Mouse (Mus musculus) splenic B cell, adult 2 months (primary cell): Measurements from ENCODE around the gene H2-M10.1.
"Not testable (repeated sequence)": the region's sequence is repeated elsewhere in the genome, so short reads cannot be mapped to it uniquely, and the experiment has no call there.

Experiments
- DNase-seq: peaks from one replicate; pipeline ENCODE4 v3.0.0-alpha.2; 2011; ENCODE audit warnings: low read depth, low spot score
- H3K27me3 ChIP-seq: 2 replicates; pipeline ENCODE4 v1.6.1; 2012; ENCODE audit warnings: mild to moderate bottlenecking, low read length, moderate library complexity, mixed read lengths; ENCODE audit not compliant: control insufficient read depth, poor library complexity, insufficient read depth, severe bottlenecking
- H3K36me3 ChIP-seq: 2 replicates; pipeline ENCODE4 v1.6.1; 2012; ENCODE audit warnings: mild to moderate bottlenecking, low read length, moderate library complexity, mixed read lengths; ENCODE audit not compliant: control insufficient read depth, poor library complexity, insufficient read depth, severe bottlenecking

H2-M10.1 gene

DNA sequence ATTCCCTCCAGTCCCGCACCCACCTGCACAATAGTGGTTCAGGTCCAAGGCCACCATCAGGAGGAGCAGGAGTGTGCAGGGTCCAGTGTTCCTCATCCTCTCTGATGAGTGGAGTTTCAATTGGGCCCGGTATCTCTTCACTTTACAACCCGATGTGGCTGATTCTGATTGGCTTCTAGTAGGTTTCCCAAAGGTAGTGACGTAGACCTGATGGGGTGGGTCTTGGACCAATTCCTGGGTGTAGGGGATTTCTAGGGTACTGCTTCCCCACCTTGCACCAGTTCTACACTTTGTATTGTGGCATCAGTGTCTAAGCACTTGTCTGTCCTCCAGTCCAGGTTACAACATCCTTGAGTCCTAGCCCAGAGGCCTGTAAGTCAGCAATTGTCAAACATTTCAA is at the start of gene H2-M10.1:
H2-M10.1 (minus strand) TSS at position 101 of the 400 bp plus-strand sequence.
- H3K36me3 ChIP-seq: no peaks in the 10 kb centered on the region
- no peaks in the 10 kb centered on the region; the same call in 1 of the 2 replicates for H3K27me3 ChIP-seq
- DNase-seq: no peak

DNA sequence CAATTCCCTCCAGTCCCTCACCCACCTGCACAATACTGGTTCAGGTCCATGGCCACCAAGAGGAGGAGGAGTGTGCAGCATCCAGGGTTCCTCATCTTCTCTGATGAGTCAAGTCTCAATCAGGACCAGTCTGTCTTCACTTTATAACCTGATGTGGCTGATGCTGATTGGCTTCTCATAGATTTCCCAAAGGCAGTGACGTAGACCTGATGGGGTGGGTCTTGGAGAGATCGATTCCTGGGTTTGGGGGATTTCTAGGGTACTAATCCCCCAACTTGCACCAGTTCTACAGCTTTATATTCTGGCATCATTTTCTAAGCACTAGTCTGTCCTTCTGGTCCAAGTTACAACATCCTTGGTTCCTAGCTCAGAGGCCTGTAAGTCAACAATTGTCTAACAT is 42.4 kb upstream of the H2-M10.1 start, which contains the start of gene H2-M10.3:
H2-M10.3 (minus strand) TSS at position 101 of the 400 bp plus-strand sequence.
- DNase-seq: not testable (repeated sequence)

DNA sequence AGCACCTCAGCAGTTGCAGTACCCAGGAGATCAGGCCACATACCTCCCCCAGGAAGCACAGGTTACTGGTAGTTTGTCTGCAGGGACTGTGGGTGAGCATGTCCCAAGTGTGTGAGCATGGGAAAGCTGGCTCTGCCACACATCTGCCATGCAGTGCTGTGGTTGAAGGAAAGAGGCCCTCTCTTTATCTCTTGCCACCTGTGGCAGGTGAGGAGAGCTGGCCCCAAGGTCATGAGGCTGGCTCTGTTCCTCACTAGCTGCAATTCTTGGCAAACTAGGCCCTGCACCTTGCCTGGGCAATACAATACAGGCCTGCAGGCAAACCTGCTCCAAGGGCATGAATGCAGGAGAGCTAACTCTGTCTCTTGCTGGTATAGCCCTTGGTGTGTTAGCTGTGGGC is 36.4 kb upstream of the H2-M10.1 start:
- not testable (repeated sequence) for H3K27me3 ChIP-seq, H3K36me3 ChIP-seq, DNase-seq

More for the DNA sequence above, 42.4 kb upstream of the H2-M10.1 start, which contains the start of gene H2-M10.3:
- not testable (repeated sequence) for H3K27me3 ChIP-seq, H3K36me3 ChIP-seq

DNA sequence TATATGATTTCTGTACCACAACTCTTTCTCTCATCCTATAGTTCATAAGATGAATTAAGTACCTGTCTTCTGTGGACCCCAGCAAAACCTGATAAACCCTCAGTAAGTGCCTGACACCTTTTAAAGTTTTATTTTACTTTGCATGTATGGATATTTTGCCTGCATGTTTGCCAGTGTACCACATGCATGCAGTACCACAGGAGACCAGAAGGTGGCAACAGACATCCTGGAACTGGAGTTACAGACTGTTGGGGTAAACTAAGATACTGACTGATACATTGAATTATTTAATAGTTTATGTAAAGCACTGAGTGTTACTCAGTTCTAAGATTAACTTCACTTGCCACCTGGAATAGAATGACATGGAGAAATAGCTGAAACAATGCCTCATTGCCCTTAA is 31.6 kb upstream of the H2-M10.1 start:
- H3K27me3 ChIP-seq, H3K36me3 ChIP-seq: not testable (repeated sequence)
- DNase-seq: peak; percentile 38

DNA sequence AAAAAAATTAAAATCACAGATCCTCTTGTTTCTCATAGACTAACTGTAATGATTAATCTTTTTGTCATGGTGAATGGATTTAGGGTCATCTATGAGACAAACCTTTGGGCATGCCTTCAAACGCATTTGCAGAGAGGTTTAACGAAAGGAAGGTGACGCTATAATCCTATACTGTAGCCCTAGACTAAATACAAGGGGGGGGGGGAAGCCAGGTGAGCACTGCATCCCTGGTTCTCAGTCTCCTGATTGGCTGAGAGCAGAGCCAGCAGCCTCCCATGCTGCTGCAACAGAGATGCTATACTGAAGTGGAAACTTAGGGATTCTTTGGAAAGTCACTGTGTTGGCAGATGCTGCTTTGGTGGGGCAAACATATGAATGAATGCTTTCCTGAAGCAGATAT is 29.8 kb upstream of the H2-M10.1 start:
- H3K27me3 ChIP-seq: no peaks in the 10 kb centered on the region
- H3K36me3 ChIP-seq: no peaks in the 10 kb centered on the region
- DNase-seq: no peak

DNA sequence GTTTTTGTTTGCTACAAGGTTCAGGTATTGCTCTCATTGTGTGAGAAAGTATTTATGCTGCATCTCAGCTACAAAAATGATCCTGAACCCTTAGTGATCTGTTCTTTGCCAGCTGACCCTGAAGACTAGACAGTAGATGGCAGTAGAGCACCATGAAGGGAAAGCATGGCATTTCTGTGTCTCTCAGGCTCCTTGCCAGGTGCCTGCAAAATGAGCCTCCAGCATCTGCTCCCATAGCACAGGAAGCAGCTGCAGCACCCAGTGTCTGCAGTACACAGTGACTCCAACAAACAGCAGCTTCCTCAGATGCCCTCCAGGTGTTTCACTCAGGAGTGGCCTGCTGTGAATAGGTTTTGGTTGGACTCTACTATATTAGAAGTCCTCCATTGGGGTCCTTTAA is 29.4 kb upstream of the H2-M10.1 start:
- not testable (repeated sequence) for H3K36me3 ChIP-seq, H3K27me3 ChIP-seq
- DNase-seq: peak; percentile 45

DNA sequence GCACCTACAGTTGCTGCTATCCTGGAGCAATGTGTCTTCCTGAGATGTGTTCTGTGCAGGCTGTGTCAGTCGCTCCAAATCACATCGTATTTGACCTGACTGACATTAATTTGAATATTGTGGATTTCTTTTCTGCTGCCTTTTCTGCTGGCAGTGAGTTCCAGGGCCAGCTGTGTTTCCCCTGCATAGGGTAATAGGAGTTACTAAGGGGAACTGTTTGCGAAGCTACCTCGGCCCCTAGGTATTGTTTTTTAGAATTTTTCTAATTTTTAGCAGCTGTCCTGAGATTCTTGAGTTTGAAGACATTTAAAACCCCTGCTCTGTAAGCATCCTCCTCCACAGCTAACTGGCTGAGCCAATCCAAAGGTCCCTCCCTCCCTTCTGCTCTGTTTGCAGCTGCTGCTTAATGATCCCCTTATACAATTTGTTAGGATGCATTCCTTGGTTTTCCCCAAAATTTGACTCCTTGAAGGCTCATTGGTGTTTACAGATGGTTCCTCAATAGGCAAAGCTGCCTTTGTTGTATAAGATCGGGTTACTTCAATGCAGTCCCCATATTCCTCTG is 10.2 kb downstream of the H2-M10.1 start:
- Histone ChIP-seq H3K27me3 (no peaks in the 10 kb centered on the region), H3K36me3 (no peaks in the 10 kb centered on the region)
- DNase-seq: no peak

DNA sequence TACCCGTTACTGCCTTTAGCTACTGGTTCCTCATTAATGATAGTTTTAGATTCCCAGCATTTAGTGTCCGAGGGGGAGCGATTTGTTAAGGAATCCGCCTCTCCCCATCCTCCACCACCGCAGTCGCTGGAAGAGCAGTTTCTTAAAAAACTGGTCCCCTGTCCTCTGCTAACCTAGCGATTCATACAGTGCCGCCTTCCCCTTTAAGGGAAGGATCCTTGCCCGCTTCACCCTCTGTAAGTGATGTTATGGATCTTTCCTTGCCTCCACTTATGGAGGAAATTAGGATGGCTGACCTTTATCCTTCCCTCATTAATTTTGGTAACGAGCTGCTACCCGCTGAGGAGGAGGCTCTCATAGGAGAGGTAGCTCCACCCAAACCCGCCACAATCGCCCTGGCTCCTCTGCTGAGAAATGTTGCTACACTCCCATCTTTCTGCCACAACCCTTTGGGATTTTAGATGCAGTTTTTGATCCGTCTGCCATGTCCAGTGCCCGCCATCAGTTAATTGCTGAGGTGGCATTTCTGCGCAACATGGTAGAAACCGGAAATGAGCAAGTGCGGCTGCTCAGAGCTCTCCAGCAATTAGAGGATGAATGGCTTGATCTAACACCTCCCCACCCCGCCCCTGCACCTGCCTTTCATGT is 10.8 kb downstream of the H2-M10.1 start:
- peak; percentile 66 for DNase-seq
- no peaks in the 10 kb centered on the region for H3K27me3 ChIP-seq
- H3K36me3 ChIP-seq: no peaks in the 10 kb centered on the region

DNA sequence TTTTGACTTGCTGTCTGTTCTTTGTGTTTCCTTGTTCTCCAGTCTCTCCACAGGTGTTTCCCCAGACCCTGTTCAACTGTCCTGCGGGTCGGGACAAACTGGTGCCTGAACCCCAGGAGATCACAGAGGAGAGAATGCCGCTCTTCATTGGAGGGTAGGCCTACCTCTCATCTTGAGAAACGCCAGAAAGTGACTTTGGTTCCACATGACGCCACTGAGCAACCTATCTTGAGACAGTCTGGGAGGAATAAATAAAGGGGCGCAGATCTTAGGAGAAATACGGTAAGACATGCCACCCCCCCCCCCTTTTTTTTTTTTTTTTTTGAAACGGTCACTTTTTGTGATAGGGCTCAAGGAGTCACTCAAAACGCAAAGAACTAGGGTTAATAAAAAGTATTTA is 11.4 kb downstream of the H2-M10.1 start:
- DNase-seq: peak; percentile 47
- no peaks in the 10 kb centered on the region for H3K27me3 ChIP-seq
- H3K36me3 ChIP-seq: no peaks in the 10 kb centered on the region

DNA sequence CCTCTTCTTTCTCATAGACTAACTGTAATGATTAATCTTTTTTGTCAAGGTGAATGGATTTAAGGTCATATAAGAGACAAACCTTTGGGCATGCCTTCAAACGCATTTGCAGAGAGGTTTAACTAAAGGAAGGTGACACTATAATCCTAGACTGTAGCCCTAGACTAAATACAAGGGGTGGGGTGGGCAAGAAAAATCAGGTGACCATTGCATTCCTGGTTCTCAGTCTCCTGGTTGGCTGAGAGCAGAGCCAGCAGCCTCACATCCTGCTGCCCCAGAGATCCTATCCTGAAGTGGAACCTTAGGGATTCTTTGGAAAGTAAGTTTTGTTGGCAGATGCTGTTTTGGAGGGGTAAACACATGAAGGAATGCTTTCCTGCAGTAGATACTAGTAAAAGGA is 16.7 kb downstream of the H2-M10.1 start:
- Histone ChIP-seq H3K27me3 (no peaks in the 10 kb centered on the region; the same call in 1 of the 2 replicates), H3K36me3 (no peaks in the 10 kb centered on the region)
- DNase-seq: no peak

DNA sequence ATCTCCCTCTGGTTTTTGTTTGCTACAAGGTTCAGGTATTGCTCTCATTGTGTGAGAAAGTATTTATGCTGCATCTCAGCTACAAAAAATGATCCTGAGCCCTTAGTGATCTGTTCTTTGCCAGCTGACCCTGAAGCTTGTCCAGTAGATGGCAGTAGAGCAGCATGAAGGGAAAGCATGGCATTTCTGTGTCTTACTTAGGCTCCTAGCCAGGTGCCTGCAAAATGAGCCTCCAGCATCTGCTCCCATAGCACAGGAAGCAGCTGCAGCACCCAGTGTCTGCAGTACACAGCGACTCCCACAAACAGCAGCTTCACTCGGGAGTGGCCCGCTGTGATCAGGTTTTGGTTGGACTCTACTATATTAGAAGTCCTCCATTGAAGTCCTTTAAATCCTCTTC is 17.1 kb downstream of the H2-M10.1 start:
- not testable (repeated sequence) for H3K27me3 ChIP-seq, H3K36me3 ChIP-seq
- DNase-seq: peak; percentile 82

DNA sequence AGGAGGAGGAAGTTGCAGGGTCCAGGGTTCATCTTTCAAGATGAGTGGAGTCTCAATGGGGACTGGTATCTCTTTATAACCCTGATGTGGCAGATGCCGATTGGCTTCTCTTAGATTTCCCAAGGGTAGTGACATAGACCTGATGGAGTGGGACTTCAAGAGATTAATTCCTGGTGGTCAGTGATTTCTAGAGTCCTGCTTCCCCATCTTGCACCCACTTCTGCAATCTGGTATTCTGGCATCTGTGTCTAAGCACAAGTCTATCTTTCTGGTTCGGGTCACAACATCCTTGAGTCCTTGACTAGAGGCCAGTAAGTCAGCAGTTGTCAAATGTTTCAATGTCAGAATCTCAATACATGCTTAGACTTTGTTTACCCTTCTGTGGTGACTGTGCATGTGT is 39.6 kb downstream of the H2-M10.1 start, which contains the start of gene H2-M10.2:
H2-M10.2 (minus strand) TSS at position 101 of the 400 bp plus-strand sequence.
- Histone ChIP-seq H3K27me3 (no peaks in the 10 kb centered on the region), H3K36me3 (no peaks in the 10 kb centered on the region)
- DNase-seq: no peak

DNA sequence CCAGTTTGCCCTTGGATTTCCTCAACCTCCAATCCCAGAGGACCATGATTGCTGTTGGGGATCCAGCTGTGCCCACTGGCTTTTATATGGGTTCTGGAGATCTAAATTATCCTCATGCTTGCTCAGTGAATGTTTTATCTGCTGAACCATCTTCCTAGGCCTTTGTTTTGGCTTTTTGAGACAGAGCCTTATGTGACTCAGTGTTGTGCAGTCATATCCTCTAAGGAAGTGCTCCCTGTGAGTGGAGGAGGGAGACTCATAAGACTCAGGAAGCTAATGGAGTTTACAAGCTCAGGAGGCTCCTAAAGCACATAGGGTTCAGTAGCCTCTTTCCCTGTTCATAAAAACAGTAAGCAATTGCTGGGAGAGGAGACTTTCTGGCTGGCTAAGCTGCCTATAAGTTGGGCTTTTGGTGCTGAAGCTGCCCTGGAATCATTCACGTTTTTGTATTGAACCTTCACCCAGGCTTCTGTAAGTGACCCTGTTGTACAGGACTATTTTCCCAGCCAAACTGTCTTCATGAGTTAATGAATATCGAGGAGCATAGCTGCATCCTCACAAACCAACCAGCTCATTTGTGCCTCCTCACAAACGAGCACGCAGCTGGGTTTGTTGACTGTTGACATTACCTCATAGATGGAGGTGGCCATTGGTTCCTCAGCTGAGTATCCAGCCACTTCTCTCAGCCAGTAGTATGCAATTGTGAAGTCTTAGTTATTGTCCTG is 44.3 kb downstream of the H2-M10.1 start:
- H3K36me3 ChIP-seq: no peaks in the 10 kb centered on the region; the same call in 1 of the 2 replicates

DNA sequence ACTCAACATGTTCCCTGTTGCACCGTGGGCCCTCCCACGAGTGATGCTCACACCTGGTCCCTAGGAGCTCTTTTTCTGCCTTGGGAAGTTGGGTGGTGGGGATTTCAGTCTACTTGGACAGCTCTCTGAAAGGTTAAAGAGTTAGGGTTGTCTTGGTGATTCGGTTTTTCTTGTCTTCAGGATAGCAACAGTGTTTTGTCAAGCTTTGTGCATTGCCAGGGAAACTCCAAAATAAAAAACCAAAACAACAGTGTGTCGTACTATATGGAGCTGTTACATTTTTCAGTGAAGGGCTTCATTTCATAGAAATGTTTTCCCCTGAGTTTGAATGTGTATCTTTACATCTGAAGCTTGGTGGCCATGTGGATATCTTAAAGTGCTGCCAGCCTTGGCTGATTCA is 51.2 kb downstream of the H2-M10.1 start:
- Histone ChIP-seq H3K27me3 (no peaks in the 10 kb centered on the region), H3K36me3 (no peaks in the 10 kb centered on the region; the same call in none of the 2 replicates)
- DNase-seq: no peak

More for the DNA sequence above, 44.3 kb downstream of the H2-M10.1 start:
- no peak for DNase-seq
- no peaks in the 10 kb centered on the region for H3K27me3 ChIP-seq

DNA sequence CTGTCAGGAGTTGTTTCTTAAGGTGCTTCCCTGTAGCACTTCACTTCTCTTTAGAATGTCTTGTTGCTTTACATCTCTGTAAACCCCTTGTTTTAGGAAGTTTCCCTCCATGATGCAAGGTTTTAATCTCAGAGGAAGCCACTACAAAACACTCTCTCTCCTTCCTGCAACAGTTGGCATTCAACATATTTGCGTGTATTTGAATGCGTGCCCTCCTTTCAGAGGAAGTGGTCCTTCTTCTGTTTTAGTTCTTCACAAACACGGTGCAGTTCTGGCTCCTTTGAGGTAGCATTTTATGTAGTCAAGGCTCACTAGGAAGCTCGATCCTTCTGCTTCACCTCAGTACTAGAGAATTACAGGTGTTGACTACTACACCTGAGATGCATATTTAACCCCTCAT is 52.2 kb downstream of the H2-M10.1 start:
- no peak for DNase-seq
- no peaks in the 10 kb centered on the region; the same call in none of the 2 replicates for H3K36me3 ChIP-seq
- H3K27me3 ChIP-seq: no peaks in the 10 kb centered on the region
